Mouse (Mus musculus) heart, embryonic 14.5 days (tissue): Measurements from ENCODE around the gene Akap13. TPM values are rescaled to one million over a fixed set of nuclear protein-coding genes. Genes with fewer than 3 reads are reported as not detected.

Experiments used
- ATAC-seq: fragments of 200-750 bp; cut with Nextera tagmentation; 2 replicates; pipeline ENCODE4 v1.8.0; 2017; ENCODE audit warnings: low read depth, moderate TSS enrichment; ENCODE audit not compliant: insufficient number of reproducible peaks, insufficient read depth, low FRiP score
- H3K27ac ChIP-seq, 2 experiments: fragments of 200-500 bp in 1 of 2; fragments of 300-500 bp in 1 of 2; sonication (generic) in 1 of 2; replicated peaks in 1 of 2; 2 replicates each; pipeline ENCODE4 v1.5.1; 2012 to 2014; ENCODE audit warnings: low read depth in 2 of 2, low read length in 2 of 2, control low read depth in 1 of 2, mild to moderate bottlenecking in 1 of 2, mixed read lengths in 1 of 2; ENCODE audit not compliant: control insufficient read depth in 1 of 2, insufficient read depth in 1 of 2
- H3K27me3 ChIP-seq: fragments of 300-500 bp; sonication (generic); 2 replicates; pipeline ENCODE4 v1.6.1; 2014; ENCODE audit warnings: mild to moderate bottlenecking, low read length, control low read depth; ENCODE audit not compliant: control insufficient read depth, insufficient read depth
- H3K36me3 ChIP-seq: fragments of 300-500 bp; sonication (generic); 2 replicates; pipeline ENCODE4 v1.6.1; 2014; ENCODE audit warnings: mild to moderate bottlenecking, control low read depth, low read length, mixed read lengths; ENCODE audit not compliant: control insufficient read depth, insufficient read depth
- H3K4me1 ChIP-seq, 2 experiments: fragments of 200-500 bp in 1 of 2; fragments of 300-500 bp in 1 of 2; sonication (generic) in 1 of 2; 2 replicates each; pipeline ENCODE4 v1.6.1; 2012 to 2014; ENCODE audit warnings: low read length in 2 of 2, control low read depth in 1 of 2, mixed read lengths in 1 of 2; ENCODE audit not compliant: control insufficient read depth in 2 of 2, insufficient read depth in 2 of 2
- H3K4me2 ChIP-seq: fragments of 300-500 bp; sonication (generic); 2 replicates; pipeline ENCODE4 v1.6.1; 2014; ENCODE audit warnings: mild to moderate bottlenecking, low read length
- H3K4me3 ChIP-seq, 2 experiments: fragments of 200-500 bp in 1 of 2; fragments of 300-500 bp in 1 of 2; sonication (generic) in 1 of 2; 2 replicates each; pipeline ENCODE4 v1.5.1; 2012 to 2014; ENCODE audit warnings: low read length in 2 of 2, mild to moderate bottlenecking in 2 of 2, control low read depth in 1 of 2, low read depth in 1 of 2, moderate library complexity in 1 of 2; ENCODE audit not compliant: control insufficient read depth in 1 of 2, insufficient read depth in 1 of 2
- H3K9ac ChIP-seq: fragments of 300-500 bp; sonication (generic); 2 replicates; pipeline ENCODE4 v1.6.1; 2014; ENCODE audit warnings: mild to moderate bottlenecking, low read length
- H3K9me3 ChIP-seq: fragments of 300-500 bp; sonication (generic); 2 replicates; pipeline ENCODE4 v1.6.1; 2016; ENCODE audit warnings: low read length, control low read depth; ENCODE audit not compliant: control insufficient read depth
- WGBS: fragments of 180-500 bp; shearing (Covaris S2); extraction: QIAGEN DNeasy Blood & Tissue Kit; methylation state at CpG from one replicate; pipeline ENCODE4 v1.1.7; 2014; 5-methylcytosine and 5-hydroxymethylcytosine counted together
- polyA plus RNA-seq: library from polyadenylated mRNA; unstranded; fragments of >200 nt; fragmentation: Nextera tagmentation; extraction: Ambion mirVana; gene quantifications from 2 replicates; pipeline ENCODE4 v1.2.1, GENCODE M21; 2014

The Akap13 gene
- polyA plus RNA-seq, 1 experiment from 2014 or later, result 54.9 TPM

DNA sequence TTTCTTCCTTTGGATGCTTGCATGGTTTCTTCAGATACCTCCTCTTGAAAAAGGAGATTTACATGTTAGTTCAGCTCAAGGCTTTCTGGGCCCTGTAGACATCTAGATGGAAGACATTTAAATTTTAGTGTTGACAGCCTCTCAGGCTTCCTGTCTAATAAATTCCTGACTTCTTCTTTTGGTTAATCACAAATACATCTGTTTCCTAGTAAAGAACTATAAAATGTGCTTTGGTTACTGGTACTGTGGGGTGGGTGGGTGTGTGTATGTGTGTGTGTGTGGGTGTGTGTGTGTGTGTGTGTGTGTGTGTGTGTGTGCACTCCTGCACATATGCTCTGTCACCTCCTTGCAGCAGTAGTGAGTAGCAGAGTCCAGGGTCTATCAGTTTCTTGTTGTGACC, 262.0 kb downstream of the Akap13 start:
- H3K36me3 ChIP-seq, result peaks cover 50% of the 10 kb centered on the region
- H3K9ac ChIP-seq, result no peak overlapping the region
- H3K9me3 ChIP-seq, result no peaks in the 10 kb centered on the region
- H3K4me3 ChIP-seq, result no peak overlapping the region
- no peak for ATAC-seq
- no peak overlapping the region for H3K4me2 ChIP-seq
- peaks cover 4 to 29% of the 10 kb centered on the region in 2 experiments for H3K4me1 ChIP-seq
- H3K27me3 ChIP-seq, result no peaks in the 10 kb centered on the region
- no peak overlapping the region for H3K27ac ChIP-seq

DNA sequence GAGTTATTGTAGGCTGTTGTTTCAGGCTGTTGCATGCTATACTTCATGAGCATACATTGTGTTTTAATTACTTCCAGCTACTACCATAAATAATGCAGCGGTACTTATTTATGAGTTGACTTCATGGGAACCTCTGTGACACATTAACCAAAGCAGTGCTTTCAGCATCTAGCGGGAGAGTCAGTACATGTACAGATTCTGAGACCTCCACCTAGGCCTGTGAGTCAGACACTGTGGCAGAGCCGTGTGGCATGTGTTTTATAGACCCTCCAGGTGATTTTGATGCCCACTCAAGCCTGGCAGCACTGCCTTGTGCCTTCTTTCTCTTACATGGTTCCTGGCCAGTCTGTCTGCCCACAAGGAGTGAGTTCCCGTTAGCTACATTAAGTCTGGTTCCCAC, 266.0 kb downstream of the Akap13 start:
- H3K9ac ChIP-seq, result no peak overlapping the region
- H3K27ac ChIP-seq, result no peak overlapping the region
- H3K27me3 ChIP-seq, result no peaks in the 10 kb centered on the region
- 89% methylated on average over 4 of the region's 4 CpGs for WGBS
- no peak for ATAC-seq
- no peak overlapping the region for H3K4me3 ChIP-seq
- peaks cover 87% of the 10 kb centered on the region for H3K36me3 ChIP-seq
- H3K4me1 ChIP-seq, result peaks cover 0 to 5% of the 10 kb centered on the region in 2 experiments; a peak in 2 of 4 replicates
- no peak overlapping the region for H3K4me2 ChIP-seq
- H3K9me3 ChIP-seq, result no peaks in the 10 kb centered on the region

DNA sequence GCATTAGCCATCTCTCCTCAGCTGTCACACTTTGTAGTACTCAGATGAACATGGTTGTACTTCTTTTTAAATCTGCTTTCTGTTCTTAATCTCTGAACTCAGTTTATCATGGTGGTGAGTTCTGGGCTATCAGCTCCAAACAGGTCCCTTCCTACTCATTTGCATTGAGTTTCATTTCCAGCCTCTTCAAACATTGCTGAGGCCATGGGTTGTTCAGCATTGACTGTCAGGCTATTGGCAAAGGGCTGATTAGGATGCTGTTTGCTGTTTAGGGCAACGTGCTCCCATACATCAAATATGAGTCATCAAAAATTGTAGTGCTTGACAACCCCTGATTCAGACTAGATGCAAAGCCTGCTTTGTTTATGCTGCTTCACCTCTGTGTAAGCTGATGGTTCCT, 268.7 kb downstream of the Akap13 start:
- Histone ChIP-seq H3K4me3 (no peak overlapping the region), H3K36me3 (peaks cover 97% of the 10 kb centered on the region), H3K4me2 (no peak overlapping the region), H3K27me3 (no peaks in the 10 kb centered on the region), H3K9me3 (no peaks in the 10 kb centered on the region), H3K4me1 (no peaks in the 10 kb centered on the region), H3K27ac (no peak overlapping the region), H3K9ac (no peak overlapping the region)
- 95% methylated on average over 1 of the region's 1 CpGs for WGBS
- ATAC-seq, result no peak

DNA sequence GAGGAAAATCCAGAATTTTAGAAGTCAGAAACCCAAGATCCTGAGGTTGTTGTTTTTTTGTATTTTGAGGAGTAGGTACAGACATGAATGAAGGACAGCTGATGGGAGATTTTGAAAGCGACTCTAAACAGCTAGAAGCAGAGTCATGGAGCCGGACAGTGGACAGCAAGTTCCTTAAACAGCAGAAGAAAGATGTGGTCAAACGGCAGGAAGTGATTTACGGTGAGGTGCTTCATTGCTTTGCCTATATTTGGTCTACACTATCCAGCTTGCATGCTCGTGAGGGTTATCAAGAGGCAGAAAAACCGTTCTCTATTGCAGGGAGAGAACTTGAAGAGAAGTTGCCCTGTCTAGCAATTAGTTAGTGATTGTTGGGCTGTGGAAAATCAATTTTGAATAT, 270.6 kb downstream of the Akap13 start:
- Histone ChIP-seq H3K4me2 (no peak overlapping the region), H3K4me1 (no peaks in the 10 kb centered on the region), H3K9ac (no peak overlapping the region), H3K27me3 (no peaks in the 10 kb centered on the region), H3K9me3 (no peaks in the 10 kb centered on the region), H3K36me3 (peaks cover 97% of the 10 kb centered on the region), H3K4me3 (no peak overlapping the region), H3K27ac (no peak overlapping the region)
- no peak for ATAC-seq
- WGBS, result 83% methylated on average over 6 of the region's 6 CpGs

DNA sequence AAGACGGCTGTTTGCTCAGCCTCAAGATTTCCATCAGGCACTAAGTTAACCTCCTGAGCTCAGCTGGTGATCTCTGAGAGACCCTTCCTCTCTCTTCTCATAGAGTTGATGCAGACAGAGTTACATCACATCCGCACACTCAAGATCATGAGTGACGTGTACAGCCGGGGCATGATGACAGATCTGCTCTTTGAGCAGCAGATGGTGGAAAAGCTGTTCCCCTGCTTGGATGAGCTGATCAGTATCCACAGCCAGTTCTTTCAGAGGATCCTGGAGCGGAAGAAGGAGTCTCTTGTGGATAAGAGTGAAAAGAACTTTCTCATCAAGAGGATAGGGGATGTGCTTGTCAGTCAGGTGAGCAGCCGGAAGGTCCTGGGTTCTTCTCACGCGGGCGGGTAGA, 271.5 kb downstream of the Akap13 start:
- no peak overlapping the region for H3K4me3 ChIP-seq
- no peaks in the 10 kb centered on the region for H3K9me3 ChIP-seq
- no peak overlapping the region for H3K4me2 ChIP-seq
- H3K27ac ChIP-seq, result no peak overlapping the region
- ATAC-seq, result no peak
- H3K27me3 ChIP-seq, result no peaks in the 10 kb centered on the region
- WGBS, result 87% methylated on average over 9 of the region's 9 CpGs
- H3K4me1 ChIP-seq, result no peaks in the 10 kb centered on the region; a peak in 1 of 4 replicates
- H3K9ac ChIP-seq, result no peak overlapping the region
- H3K36me3 ChIP-seq, result peaks cover 98% of the 10 kb centered on the region

DNA sequence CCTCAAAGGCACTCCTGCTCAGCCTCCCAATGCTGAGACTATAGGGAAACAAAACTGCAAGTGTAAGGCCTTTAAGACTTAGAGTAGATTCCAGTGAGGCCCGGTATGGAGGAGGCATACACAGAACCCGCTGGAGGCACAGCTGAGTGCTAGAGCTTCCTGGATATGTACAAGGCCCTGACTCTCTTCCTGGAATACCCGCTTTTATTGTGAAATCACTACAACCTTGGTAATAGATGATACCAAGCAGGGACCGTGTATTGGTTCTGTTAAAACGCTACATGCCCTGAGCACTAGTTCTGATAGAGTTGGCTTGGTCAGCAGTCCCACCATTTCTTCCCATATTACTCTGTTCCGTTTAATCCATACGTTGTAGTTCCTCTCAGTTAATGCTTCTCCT, 274.3 kb downstream of the Akap13 start:
- no peak overlapping the region for H3K27ac ChIP-seq
- H3K4me1 ChIP-seq, result peaks cover 3 to 12% of the 10 kb centered on the region in 2 experiments
- H3K9me3 ChIP-seq, result no peaks in the 10 kb centered on the region
- WGBS, result 93% methylated on average over 7 of the region's 7 CpGs
- no peak overlapping the region for H3K4me2 ChIP-seq
- no peak for ATAC-seq
- H3K9ac ChIP-seq, result no peak overlapping the region
- peaks cover 97% of the 10 kb centered on the region for H3K36me3 ChIP-seq
- no peaks in the 10 kb centered on the region for H3K27me3 ChIP-seq
- H3K4me3 ChIP-seq, result no peak overlapping the region

DNA sequence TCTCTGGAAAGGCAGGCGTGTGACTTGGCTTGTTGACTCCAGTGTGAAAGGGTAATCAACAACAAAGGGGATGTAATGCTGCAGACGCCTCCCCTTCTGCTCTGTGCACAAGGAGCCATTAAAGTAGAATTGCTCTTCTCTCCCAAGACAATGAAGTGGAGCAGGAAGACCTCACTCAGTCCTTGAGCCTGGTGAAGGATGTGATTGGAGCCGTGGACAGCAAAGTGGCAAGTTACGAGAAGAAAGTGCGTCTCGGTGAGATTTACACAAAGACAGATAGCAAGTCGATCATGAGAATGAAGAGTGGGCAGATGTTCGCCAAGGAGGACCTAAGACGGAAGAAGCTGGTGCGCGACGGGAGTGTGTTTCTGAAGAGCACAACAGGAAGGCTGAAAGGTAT, 274.9 kb downstream of the Akap13 start:
- H3K9me3 ChIP-seq, result no peaks in the 10 kb centered on the region
- peaks cover 96% of the 10 kb centered on the region for H3K36me3 ChIP-seq
- ATAC-seq, result no peak
- H3K9ac ChIP-seq, result no peak overlapping the region
- no peak overlapping the region for H3K4me2 ChIP-seq
- H3K27ac ChIP-seq, result no peak overlapping the region
- peaks cover 3 to 12% of the 10 kb centered on the region in 2 experiments for H3K4me1 ChIP-seq
- no peak overlapping the region for H3K4me3 ChIP-seq
- whole genome bisulfite sequencing, result 85% methylated on average over 12 of the region's 12 CpGs
- no peaks in the 10 kb centered on the region for H3K27me3 ChIP-seq

DNA sequence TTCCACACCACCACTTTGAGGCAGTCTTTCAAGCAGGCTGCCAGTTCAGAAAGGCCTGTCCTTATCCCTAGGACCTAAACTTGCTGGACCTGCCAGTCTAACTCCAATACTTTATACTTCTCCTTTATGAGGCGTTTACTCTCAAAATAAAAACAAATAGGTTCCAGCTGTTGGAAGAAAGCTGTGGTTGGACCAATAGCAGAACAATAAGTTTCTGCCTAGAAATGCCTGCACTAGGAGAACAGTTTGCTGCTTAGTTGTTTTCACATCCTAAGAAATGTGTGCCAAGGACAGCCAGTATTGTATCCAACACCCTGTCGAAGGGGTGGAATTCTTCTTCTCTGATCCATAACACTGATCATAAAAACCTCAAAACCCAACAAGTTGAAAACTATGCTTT, 276.6 kb downstream of the Akap13 start:
- peaks cover 96% of the 10 kb centered on the region for H3K36me3 ChIP-seq
- WGBS, result 89% methylated on average over 2 of the region's 2 CpGs
- ATAC-seq, result no peak

More for the DNA sequence above, 276.6 kb downstream of the Akap13 start:
- H3K4me1 ChIP-seq, result peaks cover 3 to 12% of the 10 kb centered on the region in 2 experiments
- no peak overlapping the region for H3K9ac ChIP-seq
- no peak overlapping the region for H3K4me3 ChIP-seq
- H3K27ac ChIP-seq, result no peak overlapping the region
- H3K9me3 ChIP-seq, result no peaks in the 10 kb centered on the region
- H3K4me2 ChIP-seq, result no peak overlapping the region
- no peaks in the 10 kb centered on the region for H3K27me3 ChIP-seq
